Mouse (Mus musculus): ENCODE data around the gene Krtap5-2. TPM values are rescaled to one million over a fixed set of nuclear protein-coding genes. Genes with fewer than 3 reads are reported as not detected.
"Not testable (repeated sequence)": the region's sequence is repeated elsewhere in the genome, so short reads cannot be mapped to it uniquely, and the experiment has no call there.

The Krtap5-2 gene
- polyA plus RNA-seq, 1 experiment, result not detected

DNA sequence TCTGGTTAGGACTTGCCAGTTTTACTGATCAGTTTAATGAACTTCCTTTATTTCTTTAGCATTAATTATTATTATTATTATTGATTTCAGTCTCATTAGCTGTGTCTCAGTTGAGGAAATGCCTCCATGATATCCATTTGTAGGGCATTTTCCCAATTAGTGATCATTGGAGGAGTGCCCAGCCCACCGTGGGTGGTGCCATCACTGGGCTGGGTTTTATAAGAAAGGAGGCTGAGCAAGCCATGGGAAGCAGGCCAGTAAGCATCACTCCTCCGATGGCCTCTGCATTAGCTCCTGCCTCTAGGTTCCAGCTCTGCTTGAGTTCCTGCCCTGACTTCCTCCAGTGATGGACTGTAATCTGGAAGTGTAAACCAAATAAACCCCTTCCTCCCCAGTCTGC, 12.4 kb upstream of the Krtap5-2 start:
- Histone ChIP-seq H3K27me3 (ENCODE audit: control insufficient read depth, insufficient read depth, low read length) (no peaks in the 10 kb centered on the region), H3K4me1 (ENCODE audit: control insufficient read depth, insufficient read depth, low read length) (no peaks in the 10 kb centered on the region), H3K27ac (ENCODE audit: insufficient read depth, low read length) (no peak overlapping the region), H3K4me3 (replicated peaks; ENCODE audit: insufficient read depth, low read depth, low read length) (no peak overlapping the region)
- no peak for TF ChIP-seq POLR2A (IDR thresholded peaks at IDR 0.05; ENCODE audit: borderline replicate concordance, insufficient read depth, low read length)
- no peak for TF ChIP-seq CTCF (IDR thresholded peaks at IDR 0.05; ENCODE audit: borderline replicate concordance, insufficient read depth, low read depth, low read length)
- 6% methylated on average over 2 of the region's 2 CpGs for WGBS
- DNase-seq, result no peak

DNA sequence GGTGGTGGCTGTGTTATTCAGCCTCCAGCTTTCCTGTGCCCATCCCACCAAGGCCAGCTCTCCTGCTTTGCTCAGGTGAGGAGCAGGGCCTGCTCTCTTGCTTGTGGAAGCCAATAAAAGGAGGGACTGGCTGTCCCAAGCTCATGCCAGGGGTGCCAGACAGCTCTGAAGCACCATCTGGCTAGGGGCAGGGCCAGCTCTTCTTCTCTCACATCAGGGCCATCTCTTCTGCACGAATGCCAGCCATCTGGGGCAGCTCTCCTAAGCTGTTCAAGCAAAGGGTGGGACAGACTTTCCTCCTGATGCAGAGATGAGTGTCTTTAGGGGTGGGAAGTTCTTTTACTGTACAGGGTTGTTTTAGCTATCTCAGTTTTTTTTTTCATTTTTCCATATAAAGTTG, 5.2 kb upstream of the Krtap5-2 start:
- TF ChIP-seq POLR2A (IDR thresholded peaks at IDR 0.05; ENCODE audit: borderline replicate concordance, insufficient read depth, low read length) (no peak), CTCF (IDR thresholded peaks at IDR 0.05; ENCODE audit: borderline replicate concordance, insufficient read depth, low read depth, low read length) (no peak)
- Histone ChIP-seq H3K4me3 (replicated peaks; ENCODE audit: insufficient read depth, low read depth, low read length) (no peak overlapping the region), H3K4me1 (ENCODE audit: control insufficient read depth, insufficient read depth, low read length) (no peaks in the 10 kb centered on the region), H3K27me3 (ENCODE audit: control insufficient read depth, insufficient read depth, low read length) (no peaks in the 10 kb centered on the region), H3K27ac (ENCODE audit: insufficient read depth, low read length) (no peak overlapping the region)
- 11% methylated on average over 1 of the region's 1 CpGs for WGBS
- DNase-seq, result no peak

DNA sequence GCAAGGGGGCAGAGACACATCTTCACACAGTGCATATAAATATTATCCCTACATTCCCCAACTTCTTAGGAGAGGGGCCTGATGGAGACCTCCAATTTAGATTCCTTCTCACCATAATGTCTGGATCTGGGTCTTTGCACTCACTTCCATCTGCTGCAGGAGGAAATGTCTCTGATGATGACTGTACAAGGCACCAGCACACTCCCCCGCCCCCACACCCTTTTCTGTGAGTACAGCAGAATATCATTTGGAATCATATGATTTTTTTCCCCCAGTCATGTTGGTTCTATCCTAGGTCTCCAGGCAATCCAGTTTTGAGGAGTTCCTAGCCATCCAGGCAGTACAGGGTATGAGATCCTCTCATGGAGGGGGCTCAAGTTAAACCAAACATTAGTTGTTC, 2.9 kb upstream of the Krtap5-2 start:
- no peak for TF ChIP-seq CTCF (IDR thresholded peaks at IDR 0.05; ENCODE audit: borderline replicate concordance, insufficient read depth, low read depth, low read length)
- no peak for TF ChIP-seq POLR2A (IDR thresholded peaks at IDR 0.05; ENCODE audit: borderline replicate concordance, insufficient read depth, low read length)
- WGBS, result 93% methylated on average over 1 of the region's 1 CpGs
- Histone ChIP-seq H3K4me1 (ENCODE audit: control insufficient read depth, insufficient read depth, low read length) (no peaks in the 10 kb centered on the region), H3K4me3 (replicated peaks; ENCODE audit: insufficient read depth, low read depth, low read length) (no peak overlapping the region), H3K27ac (ENCODE audit: insufficient read depth, low read length) (no peak overlapping the region), H3K27me3 (ENCODE audit: control insufficient read depth, insufficient read depth, low read length) (no peaks in the 10 kb centered on the region)
- DNase-seq, result no peak

DNA sequence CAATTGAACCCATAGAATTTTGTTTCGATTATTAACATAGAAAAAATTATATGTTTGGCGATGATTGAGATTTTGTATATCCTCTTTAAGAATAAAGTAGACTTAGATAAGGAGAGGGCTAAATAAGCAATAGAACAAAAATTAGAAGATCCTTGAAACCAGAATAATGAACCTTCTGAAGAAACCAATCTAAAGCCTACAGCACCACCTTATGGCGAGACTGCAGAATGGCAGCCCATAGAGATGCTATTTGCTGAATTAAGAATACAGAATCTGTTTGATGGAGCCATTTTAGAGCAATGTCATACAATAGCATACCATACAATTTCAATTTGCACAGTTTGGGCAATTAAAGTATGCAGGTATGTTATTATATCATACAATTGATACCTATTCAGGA, 6.0 kb downstream of the Krtap5-2 start:
- Histone ChIP-seq H3K27me3 (ENCODE audit: control insufficient read depth, insufficient read depth, low read length) (no peaks in the 10 kb centered on the region), H3K27ac (ENCODE audit: insufficient read depth, low read length) (no peak overlapping the region), H3K4me3 (replicated peaks; ENCODE audit: insufficient read depth, low read depth, low read length) (no peak overlapping the region), H3K4me1 (ENCODE audit: control insufficient read depth, insufficient read depth, low read length) (no peaks in the 10 kb centered on the region)
- TF ChIP-seq CTCF (IDR thresholded peaks at IDR 0.05; ENCODE audit: borderline replicate concordance, insufficient read depth, low read depth, low read length) (no peak), POLR2A (IDR thresholded peaks at IDR 0.05; ENCODE audit: borderline replicate concordance, insufficient read depth, low read length) (no peak)
- DNase-seq, result no peak
- WGBS, result 53% methylated on average over 3 of the region's 3 CpGs

DNA sequence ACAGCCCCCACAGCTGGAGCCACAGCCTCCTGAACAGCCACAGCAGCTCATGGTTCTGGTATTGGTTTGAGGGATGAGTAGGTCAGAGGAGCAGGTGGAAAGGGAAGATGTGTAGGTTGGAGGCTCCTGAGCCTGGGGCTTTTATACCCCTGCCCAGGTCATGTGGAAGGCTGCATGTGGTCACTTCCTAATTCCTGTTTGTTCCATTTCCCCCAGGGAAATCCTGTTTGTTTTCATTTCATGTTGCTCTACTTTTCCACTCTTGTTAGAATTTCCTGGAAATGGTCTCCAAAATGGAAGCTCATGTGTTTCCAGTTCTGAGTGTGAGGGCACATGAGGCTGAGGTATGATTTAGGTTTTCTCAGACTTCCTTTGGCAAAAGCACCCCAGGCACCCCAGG, 10.2 kb downstream of the Krtap5-2 start, which contains the start of gene Gm4553:
Gene Gm4553, minus strand, starts transcription at position 101 of the 400 bp plus-strand sequence.
- not testable (repeated sequence) for H3K27ac ChIP-seq (ENCODE audit: insufficient read depth, low read length); H3K27me3 ChIP-seq (ENCODE audit: control insufficient read depth, insufficient read depth, low read length); H3K4me3 ChIP-seq (replicated peaks; ENCODE audit: insufficient read depth, low read depth, low read length); DNase-seq; H3K4me1 ChIP-seq (ENCODE audit: control insufficient read depth, insufficient read depth, low read length)

DNA sequence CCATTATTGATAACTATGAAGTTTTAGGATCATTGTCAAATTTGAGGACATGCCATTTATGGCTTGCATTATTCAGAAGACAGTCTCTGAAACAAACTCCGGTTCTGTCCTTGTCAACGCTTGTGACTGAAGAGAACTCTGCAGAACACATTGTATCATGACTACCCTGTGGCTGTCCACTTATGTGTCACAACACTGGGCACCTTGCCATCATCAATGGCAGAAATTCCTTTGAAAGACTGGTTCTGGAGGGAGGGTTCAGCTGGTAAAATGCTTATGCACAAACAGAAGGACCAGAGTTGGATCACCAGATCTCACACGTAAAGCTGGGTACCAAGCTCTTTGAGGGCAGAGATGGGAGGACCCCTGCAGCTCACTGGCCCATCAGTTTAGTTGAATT, 16.4 kb downstream of the Krtap5-2 start:
- H3K4me1 ChIP-seq (ENCODE audit: control insufficient read depth, insufficient read depth, low read length), result no peaks in the 10 kb centered on the region
- no peak overlapping the region for H3K4me3 ChIP-seq (replicated peaks; ENCODE audit: insufficient read depth, low read depth, low read length)
- TF ChIP-seq POLR2A (IDR thresholded peaks at IDR 0.05; ENCODE audit: borderline replicate concordance, insufficient read depth, low read length), result no peak
- no peak for TF ChIP-seq CTCF (IDR thresholded peaks at IDR 0.05; ENCODE audit: borderline replicate concordance, insufficient read depth, low read depth, low read length)
- H3K27me3 ChIP-seq (ENCODE audit: control insufficient read depth, insufficient read depth, low read length), result no peaks in the 10 kb centered on the region
- WGBS, result 86% methylated on average over 3 of the region's 3 CpGs
- no peak overlapping the region for H3K27ac ChIP-seq (ENCODE audit: insufficient read depth, low read length)
- no peak for DNase-seq

DNA sequence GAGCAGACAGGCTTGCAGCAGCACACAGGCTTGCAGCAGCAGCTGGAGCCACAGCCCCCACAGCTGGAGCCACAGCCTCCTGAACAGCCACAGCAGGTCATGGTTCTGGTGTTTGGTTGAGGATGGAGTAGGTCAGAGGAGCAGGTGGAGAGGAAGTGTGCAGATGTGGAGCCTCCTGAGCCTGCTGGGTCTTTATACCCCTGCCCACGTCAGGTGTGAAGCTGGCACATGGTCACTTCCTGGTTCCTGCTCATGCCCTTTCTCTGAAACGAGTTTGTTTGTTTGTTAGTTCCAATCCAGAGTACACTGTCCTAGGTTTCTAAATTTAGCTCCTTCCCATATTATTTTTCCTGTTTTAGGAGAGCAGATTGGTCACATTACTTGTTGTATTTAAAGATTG, 18.8 kb downstream of the Krtap5-2 start, which contains the start of gene Gm29735:
Gene Gm29735, minus strand, starts transcription at position 101 of the 400 bp plus-strand sequence.
- not testable (repeated sequence) for DNase-seq; H3K4me1 ChIP-seq (ENCODE audit: control insufficient read depth, insufficient read depth, low read length); H3K27me3 ChIP-seq (ENCODE audit: control insufficient read depth, insufficient read depth, low read length); H3K27ac ChIP-seq (ENCODE audit: insufficient read depth, low read length); H3K4me3 ChIP-seq (replicated peaks; ENCODE audit: insufficient read depth, low read depth, low read length)
- WGBS, result 50% methylated on average over 2 of the region's 2 CpGs

DNA sequence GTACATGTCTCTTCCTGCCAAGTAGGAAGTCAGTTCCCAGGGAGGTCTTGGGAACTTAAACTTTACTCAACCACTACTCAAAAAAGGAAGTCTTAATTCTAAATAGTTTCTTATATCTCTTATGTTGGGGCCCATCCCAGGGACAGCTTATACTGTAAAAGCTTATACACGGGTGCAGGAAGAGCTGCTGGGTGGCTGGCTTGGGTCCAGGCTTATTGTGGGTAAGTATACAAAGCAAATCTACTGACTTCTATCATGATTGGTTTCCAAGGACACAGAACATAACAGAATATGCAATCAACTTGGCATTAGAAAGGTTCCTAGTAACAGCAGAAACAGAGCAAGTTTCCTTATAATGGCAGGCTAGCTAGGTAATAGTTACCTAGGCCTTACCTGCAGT, 20.5 kb downstream of the Krtap5-2 start:
- 25% methylated on average over 1 of the region's 1 CpGs for WGBS
- Histone ChIP-seq H3K27ac (ENCODE audit: insufficient read depth, low read length) (no peak overlapping the region), H3K4me1 (ENCODE audit: control insufficient read depth, insufficient read depth, low read length) (no peaks in the 10 kb centered on the region), H3K4me3 (replicated peaks; ENCODE audit: insufficient read depth, low read depth, low read length) (no peak overlapping the region), H3K27me3 (ENCODE audit: control insufficient read depth, insufficient read depth, low read length) (no peaks in the 10 kb centered on the region)
- no peak for TF ChIP-seq POLR2A (IDR thresholded peaks at IDR 0.05; ENCODE audit: borderline replicate concordance, insufficient read depth, low read length)
- TF ChIP-seq CTCF (IDR thresholded peaks at IDR 0.05; ENCODE audit: borderline replicate concordance, insufficient read depth, low read depth, low read length), result no peak
- no peak for DNase-seq

DNA sequence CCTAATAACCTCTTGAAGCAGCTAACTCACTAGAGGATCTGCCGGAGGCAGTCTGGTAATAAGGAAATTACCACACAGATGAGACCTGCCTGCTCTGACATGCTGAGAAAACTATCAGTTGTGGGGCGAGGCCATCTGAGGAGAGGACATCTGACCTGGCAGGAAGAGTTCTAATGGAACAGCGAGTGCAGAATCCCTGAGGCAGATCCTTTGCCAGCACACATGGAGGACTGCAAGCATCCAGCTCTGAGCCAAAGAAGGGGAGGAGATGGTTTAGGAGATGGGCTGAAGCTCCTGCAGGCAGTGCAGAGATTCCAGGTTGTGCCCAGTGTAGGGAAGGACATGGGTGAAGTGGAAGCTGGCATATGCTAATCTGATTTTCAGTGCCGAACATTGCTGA, 23.6 kb downstream of the Krtap5-2 start:
- Histone ChIP-seq H3K27ac (ENCODE audit: insufficient read depth, low read length) (no peak overlapping the region), H3K4me3 (replicated peaks; ENCODE audit: insufficient read depth, low read depth, low read length) (no peak overlapping the region), H3K4me1 (ENCODE audit: control insufficient read depth, insufficient read depth, low read length) (no peaks in the 10 kb centered on the region), H3K27me3 (ENCODE audit: control insufficient read depth, insufficient read depth, low read length) (no peaks in the 10 kb centered on the region)
- TF ChIP-seq CTCF (IDR thresholded peaks at IDR 0.05; ENCODE audit: borderline replicate concordance, insufficient read depth, low read depth, low read length) (no peak), POLR2A (IDR thresholded peaks at IDR 0.05; ENCODE audit: borderline replicate concordance, insufficient read depth, low read length) (no peak)
- WGBS, result 35% methylated on average over 4 of the region's 4 CpGs
- DNase-seq, result peak in 1 of 2 experiments; percentile 2

Data from cerebellum, adult 2 months (tissue).